Mouse (Mus musculus) skeletal muscle tissue, adult 2 months (tissue): ENCODE measurements around the gene Bsg.

Experiments used
- DNase-seq: peaks from one replicate; pipeline ENCODE4 v3.0.0-alpha.2; 2012; ENCODE audit warnings: low read depth, low spot score

Gene Bsg

DNA sequence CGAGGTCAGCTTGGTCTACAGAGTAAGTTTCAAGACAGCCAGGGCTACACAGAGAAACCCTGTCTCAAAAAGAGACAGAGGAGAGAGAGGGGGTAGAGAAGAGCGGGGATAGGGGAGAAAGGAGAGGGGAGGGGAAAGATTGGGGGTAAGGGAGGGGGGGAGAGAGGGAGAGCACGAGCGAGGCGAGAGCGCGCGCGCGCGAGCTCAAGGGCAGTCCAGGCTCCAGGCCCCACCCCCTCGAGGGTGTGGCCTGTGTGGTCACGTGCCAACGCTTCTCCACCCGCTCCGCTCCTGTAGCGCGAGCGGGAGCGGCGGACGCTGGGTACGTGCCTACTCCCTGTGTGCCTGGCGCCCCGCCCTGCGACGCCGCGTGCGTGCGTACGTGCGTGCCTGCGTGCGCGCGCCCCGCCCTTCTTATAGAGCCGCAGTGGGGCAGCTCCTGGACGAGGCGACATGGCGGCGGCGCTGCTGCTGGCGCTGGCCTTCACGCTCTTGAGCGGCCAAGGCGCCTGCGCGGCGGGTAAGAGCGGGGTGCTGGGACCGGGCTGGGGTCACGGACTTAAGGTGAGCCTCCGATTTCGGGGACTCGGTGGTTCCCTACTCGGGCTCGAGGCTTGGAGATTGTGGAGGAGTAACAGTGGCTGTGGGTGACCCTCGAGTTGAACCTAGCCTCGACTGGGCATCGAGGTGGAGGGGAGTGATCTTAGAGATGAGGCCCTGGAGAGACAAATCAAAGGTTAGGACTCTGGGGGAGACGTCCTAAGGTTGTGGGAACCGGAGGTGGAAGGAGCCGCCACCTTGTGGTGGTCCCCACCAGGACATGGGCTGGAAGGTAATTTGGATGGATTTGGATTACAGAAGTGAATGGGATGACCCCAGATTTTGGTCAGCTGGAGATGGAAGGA is at the start of gene Bsg:
Gene Bsg (plus strand): TSS at position 427 of the 905 bp plus-strand sequence.
- DNase-seq = peak; percentile 99

DNA sequence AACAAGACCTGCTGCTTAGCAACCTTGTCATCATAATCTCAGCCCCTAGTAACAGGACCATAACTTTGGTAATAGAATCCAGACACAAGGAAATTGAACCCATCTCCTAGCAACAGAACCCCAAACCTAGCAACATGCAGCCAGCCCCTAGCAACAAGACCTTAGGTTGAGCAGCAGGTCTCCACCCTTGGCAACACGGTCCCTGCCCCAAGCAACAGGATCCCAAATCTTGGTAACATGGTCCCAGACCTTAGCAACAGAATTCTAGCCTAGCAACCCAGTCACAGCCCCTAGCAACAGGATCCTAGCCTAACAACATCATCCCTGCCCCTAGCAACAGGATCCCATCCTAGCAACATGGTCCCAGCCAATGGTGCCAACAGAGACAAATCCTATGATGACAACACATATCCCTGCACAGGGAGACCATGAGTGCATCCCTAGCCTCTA is 49.3 kb upstream of the Bsg start:
- no peak for DNase-seq

DNA sequence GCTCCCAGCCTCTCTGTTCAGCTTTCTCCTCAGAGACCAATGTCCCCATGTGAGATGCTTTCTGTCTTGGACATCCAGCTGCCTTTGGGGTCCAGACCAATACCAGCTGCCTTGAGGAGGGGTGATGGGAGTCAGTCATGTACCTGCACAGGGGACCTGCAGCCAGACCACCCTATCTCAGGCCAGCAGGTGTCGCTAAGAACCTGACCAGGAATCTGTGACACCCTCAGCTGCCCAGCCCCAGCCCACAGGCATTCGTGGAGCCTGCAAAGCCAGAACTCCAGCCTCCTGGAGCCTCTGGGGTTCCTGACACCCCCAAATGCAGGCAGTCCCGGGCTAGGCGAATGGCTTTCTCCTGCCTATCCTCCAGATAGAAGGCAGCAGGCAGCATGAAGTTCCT is 45.5 kb upstream of the Bsg start:
- DNase-seq = no peak

DNA sequence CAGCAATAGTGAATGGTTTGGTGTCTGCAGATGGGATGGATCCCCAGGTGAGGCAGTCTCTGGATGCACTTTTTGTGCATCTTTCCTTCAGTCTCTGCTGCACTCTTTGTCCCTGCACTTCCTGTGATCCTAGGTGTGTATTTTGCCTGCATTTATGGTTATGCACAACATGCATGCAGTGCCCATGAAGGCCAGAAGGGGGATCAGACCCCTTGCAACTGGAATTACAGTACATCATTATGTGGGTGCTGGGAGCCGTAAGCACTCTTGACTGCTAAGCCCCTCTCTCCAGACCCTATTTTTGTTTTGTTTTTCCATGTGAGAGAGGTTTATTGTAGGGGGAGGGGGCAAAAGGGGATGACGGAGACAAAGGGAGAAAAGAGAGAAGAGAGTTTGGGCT is 44.0 kb upstream of the Bsg start:
- no peak for DNase-seq

DNA sequence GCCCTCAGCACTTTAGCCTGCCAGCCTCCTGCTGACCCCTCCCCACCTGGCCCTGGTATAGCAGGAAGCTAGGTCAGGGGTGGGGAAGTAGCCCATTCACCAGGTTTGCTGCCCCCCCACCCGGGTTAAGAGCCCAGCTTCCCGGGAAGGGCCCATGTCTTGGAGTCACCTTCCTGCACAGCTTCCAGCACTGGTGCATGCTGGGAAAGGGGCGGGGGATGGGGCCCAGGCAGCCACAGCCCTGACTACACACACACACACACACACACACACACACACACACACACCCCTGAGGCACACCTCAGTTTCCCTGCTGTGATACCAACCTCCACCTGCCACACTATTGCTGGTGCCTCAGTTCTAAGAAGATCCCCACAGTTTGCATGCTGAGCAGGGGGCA is 42.4 kb upstream of the Bsg start:
- DNase-seq = no peak

DNA sequence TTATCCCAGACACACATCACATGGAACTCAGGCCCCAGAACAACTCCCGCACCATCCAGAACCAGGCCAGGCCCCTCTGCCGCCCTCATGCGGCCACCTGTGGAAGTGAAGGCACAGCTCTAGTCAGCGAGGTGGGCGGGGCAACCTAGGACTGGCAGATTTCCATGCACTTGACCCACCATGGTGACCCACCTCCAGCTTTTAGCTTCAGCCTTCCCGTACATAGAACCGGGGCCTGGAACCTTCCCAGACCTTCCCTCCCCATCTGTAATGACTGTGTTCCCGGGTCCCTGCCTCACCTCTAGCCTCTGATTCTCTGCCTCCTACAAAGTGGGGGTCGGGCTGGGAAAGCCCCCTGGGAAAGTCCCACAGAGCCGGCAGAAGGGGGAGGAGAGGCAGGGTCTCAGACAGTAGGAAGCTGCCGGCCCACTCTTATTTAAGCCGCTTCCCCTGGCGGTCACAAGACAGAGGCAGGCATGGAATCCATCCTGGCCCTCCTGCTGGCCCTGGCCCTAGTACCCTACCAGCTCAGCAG is 40.1 kb upstream of the Bsg start, which contains the start of gene Madcam1:
Gene Madcam1 (plus strand): TSS at position 429 of the 535 bp plus-strand sequence.
- DNase-seq = no peak

DNA sequence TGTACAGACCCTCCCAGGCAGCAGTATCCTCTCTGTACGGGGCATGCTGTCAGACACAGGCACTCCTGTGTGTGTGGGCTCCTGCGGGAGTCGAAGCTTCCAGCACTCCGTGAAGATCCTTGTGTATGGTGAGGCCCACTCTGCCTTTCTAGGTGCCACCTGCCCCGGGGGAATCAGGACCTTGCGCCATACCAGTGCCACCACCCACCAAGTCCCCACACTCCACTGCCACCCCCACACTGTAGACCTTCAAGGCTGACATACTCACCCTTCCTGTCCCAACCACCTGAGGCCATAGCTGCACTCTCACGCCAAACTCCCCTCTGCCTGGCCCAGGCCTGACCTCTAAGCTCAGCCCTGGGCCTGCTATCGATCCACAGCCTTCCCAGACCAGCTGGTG is 39.2 kb upstream of the Bsg start:
- no peak for DNase-seq

DNA sequence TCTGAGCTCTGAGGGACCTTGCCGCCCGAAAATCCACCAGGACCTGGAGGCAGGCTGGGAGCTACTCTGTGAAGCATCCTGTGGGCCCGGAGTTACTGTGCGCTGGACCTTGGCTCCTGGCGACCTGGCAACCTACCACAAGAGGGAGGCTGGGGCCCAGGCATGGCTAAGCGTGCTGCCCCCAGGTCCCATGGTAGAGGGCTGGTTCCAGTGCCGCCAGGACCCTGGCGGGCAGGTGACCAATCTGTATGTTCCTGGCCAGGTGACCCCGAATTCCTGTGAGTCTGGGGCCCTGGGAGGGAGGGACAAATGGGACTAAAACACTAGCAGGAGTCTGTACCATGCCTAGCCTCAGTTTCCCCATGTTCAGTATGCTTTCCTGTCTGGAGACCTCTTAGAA is 37.8 kb upstream of the Bsg start:
- DNase-seq = no peak

DNA sequence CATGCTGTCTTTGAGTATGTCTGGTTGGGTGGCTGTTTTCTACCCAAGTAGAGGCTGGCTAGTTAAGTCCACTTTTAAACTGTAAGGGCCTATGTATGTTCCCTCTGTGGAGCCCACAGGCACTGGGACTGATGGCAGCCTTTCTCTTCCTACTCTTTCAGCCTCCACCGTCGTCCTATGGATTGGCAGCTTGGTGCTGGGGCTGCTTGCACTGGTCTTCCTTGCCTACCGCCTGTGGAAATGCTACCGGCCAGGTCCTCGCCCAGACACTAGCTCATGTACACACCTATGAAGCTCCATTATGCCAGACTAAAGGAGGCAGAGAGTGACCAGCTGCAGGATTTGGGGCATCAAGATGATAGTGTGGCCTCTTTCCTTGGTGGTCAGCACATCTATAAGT is 36.2 kb upstream of the Bsg start:
- no peak for DNase-seq

DNA sequence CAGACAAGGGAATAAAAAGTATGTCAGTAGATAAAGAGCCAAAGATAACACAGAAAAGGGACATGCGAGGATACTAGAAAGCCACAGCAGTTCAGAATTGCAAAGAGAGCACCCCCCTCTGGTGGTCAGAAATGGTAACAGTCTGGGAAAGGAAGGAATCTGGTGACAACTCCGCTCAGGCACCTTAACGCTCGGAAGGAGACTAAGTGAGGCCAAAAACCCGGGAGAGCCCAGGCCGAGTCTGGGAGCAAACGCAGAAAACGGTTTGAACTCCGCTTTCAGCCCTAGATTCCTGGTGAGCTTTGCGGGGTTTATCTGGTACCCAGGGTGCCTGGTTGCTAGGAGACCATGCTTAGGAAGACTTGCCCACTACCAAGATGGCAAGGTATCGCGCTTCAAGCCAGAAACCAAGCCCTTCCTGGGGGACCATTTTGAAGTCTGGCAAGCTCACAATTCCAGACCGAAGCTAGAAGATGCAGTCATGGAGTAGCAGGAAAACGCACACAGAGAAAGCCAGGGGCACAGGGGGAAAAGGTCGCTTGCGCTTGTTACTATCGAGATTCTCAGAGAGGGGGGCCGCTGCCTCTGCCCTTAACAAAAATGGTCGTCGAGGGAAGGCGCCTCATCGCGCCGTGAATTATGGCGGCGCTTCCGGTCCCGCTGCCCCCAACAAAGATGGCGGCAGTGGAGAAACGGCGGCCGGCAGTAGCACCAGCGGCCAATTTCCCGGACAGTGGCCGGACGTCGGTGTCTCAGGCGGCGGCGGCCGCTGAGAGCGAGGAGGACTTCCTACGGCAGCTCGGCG is 35.3 kb upstream of the Bsg start, which contains the start of gene Tpgs1:
Gene Tpgs1 (plus strand): TSS at position 599 of the 805 bp plus-strand sequence.
- DNase-seq = peak; percentile 87

DNA sequence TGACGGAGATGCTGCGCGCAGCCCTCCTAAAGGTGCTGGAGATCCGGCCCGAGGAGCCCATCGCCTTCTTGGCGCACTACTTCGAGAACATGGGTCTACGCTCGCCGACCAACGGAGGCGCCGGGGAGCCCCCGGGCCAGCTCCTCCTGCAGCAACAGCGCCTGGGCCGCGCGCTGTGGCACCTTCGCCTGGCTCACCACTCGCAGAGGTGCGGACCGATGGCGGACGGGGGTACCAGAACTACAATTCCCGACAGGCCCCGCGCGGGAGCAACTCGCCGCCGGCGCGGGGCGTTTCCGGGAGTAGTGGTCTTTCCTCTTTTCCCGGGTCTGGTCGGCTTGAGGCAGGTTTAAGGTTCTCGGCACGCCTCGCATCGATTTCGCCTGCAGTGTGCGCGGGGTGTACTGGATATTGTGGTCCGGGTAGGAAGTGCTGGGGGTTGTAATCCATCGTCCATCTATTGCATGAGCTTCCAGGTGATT is 34.7 kb upstream of the Bsg start:
- DNase-seq = no peak

DNA sequence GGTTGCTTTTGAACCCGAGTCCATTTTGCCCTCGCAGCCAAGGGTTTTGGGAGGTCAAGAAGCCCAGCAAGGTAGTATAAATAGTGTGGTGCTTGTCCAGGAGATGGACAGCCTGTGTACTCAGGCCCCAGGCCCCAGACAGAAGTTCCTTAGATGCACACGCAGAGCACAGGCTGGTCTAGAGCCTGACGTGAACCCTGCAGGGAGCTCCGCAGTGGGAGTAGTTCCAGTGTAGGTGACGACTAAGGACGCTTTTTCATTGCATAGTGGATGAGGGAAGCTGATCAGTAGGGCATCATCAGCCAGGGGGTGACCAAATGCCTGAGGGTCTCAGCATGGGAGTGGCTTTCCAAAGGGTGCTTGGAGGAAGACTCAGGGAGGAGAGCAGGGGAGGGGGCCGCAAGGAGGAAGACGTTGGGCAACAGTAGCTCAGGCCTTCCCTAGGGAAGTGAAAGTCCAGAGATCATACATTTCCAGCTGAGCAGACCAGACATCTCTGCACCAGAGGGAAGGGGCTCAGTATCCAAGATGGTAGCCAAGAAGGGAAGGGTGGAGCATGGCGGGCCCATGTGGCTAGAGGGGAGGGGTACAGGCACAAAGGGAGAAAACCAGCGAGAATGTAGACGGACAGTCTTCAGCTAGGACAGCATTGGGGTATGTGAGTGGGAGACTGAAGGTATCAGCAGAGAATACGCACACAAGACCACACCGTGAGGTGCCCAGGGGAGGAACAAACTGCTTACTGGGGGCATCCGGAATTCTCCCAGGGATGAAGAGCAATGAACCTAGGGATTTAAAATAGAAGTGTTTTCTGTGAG is 34.0 kb upstream of the Bsg start:
- DNase-seq = no peak

DNA sequence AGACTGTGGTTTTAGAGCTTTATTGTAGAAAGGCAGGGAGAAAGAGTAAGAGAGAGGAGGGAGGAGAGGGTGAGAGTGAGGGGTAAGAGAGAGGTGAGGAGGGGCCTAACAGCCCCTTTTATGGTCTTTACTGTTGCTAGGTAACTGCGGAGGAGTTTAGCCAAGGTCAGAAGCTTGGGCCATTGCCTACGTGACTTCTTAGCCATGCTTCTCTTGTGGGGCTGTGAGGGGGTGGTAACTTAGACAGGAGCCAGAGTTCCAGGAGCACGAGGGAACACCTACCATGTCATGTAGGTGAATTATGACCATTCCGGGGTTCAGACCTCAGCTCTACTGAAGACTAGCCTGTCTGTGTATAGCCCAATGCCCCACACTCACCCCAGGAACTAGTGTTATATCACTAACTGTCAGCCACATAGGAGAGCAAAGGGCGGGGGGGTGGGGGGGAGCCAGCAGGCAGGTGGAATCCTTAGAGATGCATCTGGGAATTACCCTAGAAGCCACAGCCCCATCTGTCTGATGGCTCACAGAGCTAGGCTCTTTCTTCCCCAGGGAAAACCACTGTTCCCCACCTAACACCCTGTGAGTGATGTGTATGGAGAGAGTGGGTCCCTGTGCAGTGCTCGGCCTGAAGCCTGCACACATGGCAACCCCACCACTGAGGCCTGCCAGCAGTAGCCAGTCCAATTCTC is 32.7 kb upstream of the Bsg start:
- DNase-seq = no peak

DNA sequence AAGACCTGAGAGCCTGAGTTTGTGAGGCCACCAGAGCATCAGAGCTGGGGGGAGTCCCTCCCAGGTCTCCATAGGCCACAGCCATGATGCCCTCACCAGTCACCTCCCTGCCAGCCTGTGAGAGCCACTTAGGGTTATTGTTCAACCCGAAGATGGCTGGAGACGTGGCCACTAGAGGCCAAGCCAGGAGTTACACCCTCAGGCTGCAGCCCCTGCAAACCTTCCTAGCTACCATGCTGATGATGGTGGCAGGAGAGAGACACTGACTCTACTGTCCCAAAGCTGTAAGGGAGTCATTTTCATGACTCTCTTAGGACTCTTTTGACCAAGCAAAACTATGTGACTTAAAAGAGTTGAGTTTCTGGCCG is 32.2 kb upstream of the Bsg start:
- no peak for DNase-seq

DNA sequence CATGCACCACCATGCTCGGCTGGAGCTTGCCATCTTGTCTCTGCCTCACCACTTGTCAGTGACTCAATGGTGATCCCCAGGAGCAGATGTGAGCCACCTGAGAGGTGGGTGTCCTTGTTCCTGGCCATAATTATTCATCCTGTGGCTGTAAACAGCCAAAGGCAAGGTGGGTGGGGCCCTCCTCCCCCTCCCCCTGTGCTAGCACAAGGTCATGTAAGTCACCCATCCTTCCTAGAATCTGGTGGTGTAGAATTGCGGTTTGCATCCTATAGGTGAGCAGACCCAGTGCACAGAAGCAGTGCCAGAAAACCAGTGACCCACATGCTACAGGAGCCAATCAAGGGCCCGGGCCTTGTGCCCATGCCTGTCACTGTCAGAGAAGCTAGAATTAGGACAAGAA is 31.2 kb upstream of the Bsg start:
- no peak for DNase-seq

DNA sequence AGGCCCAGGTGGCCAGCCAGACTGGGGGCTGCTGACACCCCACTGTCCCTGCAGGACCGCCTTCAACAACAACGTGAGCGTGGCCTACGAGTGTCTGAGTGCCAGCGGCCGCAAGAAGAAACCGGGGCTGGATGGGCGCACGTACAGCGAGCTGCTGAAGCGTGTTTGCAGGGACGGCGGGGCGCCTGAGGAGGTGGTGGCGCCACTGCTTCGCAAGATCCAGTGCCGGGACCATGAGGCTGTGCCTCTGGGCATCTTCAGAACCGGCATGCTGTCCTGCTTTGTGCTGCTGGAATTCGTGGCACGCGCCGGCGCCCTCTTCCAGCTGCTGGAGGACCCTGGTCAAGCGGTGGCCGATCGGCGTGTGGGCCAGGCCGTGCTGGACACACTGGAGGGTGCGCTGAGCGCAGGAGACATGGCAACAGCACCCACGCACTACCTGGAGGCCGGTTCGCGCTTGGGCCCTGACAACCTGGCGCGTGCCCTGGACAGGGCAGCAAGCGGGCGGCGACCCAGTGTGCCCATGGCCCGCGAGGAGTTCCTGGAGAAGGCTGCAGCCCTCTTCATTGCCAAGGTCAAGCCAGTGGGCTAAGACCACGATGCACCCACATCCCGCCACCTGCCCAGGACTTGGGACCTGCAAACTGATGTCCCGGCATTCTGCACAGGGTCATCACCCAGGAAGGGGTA is 28.8 kb upstream of the Bsg start:
- no peak for DNase-seq

DNA sequence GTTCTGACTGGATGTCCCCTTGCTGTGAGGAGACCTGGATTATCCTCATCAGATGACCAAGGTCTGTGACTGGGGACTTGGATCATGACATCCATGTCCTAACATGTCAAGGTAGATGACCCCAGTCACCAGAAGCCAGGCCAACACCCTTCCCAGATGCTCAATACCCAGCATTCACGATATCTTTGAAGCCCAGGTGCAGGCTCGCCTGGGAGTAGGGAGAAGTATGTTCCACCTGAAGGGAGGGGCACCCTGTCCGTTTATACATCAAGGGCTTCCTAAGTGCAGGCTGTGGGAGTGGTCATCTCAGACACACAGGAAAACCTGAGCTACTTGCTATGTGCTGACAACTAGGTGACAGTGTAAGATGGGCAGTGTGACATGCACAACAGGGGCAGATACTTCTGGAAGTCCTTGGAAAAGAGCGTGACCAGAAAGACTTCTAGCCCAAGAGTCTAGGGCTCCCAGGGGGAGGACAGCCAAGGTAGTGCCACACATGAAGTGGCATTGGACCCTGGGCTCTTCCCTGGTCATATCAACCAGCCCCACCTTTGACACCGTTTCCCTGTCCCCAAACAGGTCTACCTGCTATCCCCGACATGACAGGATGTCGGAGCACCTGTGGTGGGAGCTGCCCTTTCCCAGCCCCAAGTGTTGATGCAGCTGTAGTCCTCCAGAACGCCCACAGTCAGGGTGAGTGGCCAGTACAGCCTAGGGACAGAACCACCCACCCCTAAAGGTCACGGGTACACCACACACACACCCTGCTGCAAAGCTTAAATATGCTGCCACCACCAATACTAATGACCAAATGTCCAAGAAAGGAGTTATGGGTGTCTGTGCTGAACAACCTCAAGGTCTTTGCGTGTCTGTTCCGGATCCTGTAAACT is 23.4 kb upstream of the Bsg start:
- no peak for DNase-seq

DNA sequence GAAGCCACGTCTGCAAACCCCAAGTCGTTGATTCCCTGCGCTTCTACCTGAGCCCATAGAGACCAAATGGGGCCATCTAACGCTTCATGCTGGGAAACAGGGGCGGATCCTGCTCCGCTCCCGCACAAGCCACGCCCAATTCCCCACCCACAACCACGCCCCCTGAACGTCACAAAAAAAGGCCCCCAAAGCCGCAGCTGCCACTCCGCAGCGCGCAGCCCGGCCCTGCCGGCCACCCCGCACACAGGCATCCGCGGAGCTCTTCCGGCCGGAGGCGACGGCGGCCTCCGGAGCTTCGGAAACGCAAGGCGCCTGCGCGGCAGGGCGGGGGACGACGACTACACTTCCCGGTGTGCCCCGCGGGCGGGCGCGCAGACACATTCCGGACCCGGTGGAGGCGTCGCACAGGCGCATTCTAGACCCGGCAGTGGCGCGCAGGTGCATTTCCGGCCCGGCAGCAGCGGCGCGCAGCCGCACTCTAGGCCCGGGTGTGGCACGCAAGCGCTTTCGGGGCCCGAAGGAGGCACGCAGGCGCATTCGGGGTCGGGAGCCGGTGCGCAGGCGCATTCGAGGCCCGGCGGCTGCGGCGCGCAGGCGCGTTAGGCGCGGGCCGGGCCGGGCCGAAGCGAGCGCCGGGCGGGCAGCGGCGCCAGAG is 22.6 kb upstream of the Bsg start, which contains the start of gene Cdc34:
Gene Cdc34 (plus strand): TSS at position 605 of the 655 bp plus-strand sequence.
- DNase-seq = peak; percentile 100

DNA sequence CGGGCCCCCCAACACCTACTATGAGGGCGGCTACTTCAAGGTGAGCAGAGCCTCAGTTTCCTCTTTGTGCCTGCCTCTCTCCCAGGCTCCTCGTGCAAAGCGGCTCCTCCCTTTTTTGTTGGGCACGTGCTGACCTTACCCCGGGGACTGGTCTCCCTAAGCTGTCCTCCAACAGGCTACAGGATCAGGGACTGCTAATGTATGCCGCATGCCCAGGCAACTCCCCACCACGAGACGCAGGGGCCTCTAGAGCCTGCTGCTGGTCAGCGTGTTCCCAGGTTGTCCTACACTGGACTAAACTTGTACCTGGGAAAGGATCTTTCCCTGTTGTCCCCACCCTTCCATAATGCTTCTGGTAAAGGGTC is 21.8 kb upstream of the Bsg start:
- DNase-seq = no peak
